Mouse (Mus musculus) large intestine, adult 2 months (tissue): ENCODE measurements around the gene Selenoi. TPM values are rescaled to one million over a fixed set of nuclear protein-coding genes. Genes with fewer than 3 reads are reported as not detected.

ENCODE experiments used
- DNase-seq: peaks from one replicate; pipeline ENCODE4 v3.0.0-alpha.2; 2012; ENCODE audit warnings: low read depth, low spot score
- WGBS: fragments of 180-500 bp; shearing (Covaris S2); methylation state at CpG from one replicate; pipeline ENCODE4 v1.1.7; 2018; 5-methylcytosine and 5-hydroxymethylcytosine counted together
- polyA plus RNA-seq: library from polyadenylated mRNA; depleted of rRNA; stranded (reverse); fragments of >200 nt; gene quantifications from 2 replicates; pipeline ENCODE4 v1.2.3, GENCODE M21; 2012; rRNA removed

Selenoi gene
- polyA plus RNA-seq, 1 experiment, result 44.8 TPM

DNA sequence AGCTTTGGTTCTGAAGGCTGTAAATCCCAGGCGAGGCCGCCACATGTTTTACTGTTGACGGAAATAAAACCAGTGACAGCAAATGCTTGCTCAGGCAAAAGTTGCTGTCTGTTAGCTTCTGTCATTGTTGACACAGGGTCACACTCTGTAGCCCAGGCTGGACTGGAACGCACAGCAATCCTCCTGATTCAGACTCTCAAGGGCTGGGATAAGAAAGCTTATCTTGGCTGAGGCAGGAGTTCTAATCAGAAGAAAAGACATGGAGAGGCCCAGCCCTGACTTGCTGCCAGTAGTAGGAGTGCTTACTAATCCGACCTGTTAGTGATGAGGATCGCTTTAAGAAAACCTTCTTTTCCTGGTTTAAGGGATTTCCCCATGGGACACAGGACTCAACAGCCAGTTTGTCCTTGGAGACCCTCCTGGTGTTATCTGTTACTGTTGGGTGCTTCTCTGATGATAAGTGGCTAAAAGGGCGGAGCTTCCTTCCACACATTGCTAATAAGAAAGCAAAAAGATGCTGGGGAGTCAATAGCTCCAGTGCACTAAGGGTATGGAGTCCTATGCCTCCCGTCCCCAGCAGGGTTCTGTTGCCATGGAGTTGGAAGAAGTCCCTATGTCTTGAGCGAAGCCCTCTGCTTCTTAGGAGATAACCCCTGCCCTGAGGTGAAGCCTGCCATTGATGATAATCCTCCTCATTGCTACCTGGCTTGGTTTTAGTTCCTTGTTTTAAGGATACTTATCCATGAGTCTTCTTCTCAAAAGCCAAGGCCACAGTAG is 54.9 kb downstream of the Selenoi start:
- WGBS, result 46% methylated on average over 9 of the region's 9 CpGs
- no peak for DNase-seq

Other genes starting within 250 kb of the Selenoi start
- not detected in 2 replicates for gene Il6, start 219.5 kb upstream of the Selenoi start, polyA plus RNA-seq
- gene Tyms, start 159.0 kb upstream of the Selenoi start, polyA plus RNA-seq, result 47.6 and 60.5 TPM in 2 replicates
- 0.02 TPM in 1 of 2 replicates, not detected in the other for gene Garem2, start 127.4 kb upstream of the Selenoi start, polyA plus RNA-seq
- not detected in 2 replicates for gene 3110082J24Rik, start 126.5 kb upstream of the Selenoi start, polyA plus RNA-seq
- gene Hadha, start 77.4 kb upstream of the Selenoi start, polyA plus RNA-seq, result 59.3 and 80.2 TPM in 2 replicates
- gene Hadhb, start 77.3 kb upstream of the Selenoi start, polyA plus RNA-seq, result 117 and 122 TPM in 2 replicates
- gene Adgrf3, start 26.9 kb upstream of the Selenoi start, polyA plus RNA-seq, result 0.16 TPM in 1 of 2 replicates, not detected in the other
- 0.36 and 0.48 TPM in 2 replicates for gene Drc1, start 48.8 kb downstream of the Selenoi start, polyA plus RNA-seq
- gene Otof, start 229.4 kb downstream of the Selenoi start, polyA plus RNA-seq, result 0.04 and 0.14 TPM in 2 replicates
- not detected in 2 replicates for gene 1700001C02Rik, start 233.5 kb downstream of the Selenoi start, polyA plus RNA-seq